ENCODE assay signal across 16 mouse cellular contexts in genomic region chr8:126256585-126257391, GRCm38 (mm10). TPM values are rescaled to one million over a fixed set of nuclear protein-coding genes. Genes with fewer than 3 reads are reported as not detected.
A peak's percentile ranks its signal among the peaks of the same experiment; 100 is the strongest.
DNase-seq lines count a peak whose midpoint lies in the region; ATAC-seq lines count a peak whose summit lies in the region.
"Had no signal": no experiment of that assay in that cellular context is flagged by ENCODE, and none has a peak within 500 bp of the region (broad histone marks: within the 10 kb centered on the region; RNA-seq: fewer than 3 reads in every experiment).

No protein-coding gene starts in this region.

- no peak overlapping the region for H3K4me3 ChIP-seq in embryonic facial prominence, embryonic 14.5 days (ENCODE audit: low read depth, low read length)
- H3K4me3 ChIP-seq in embryonic facial prominence, embryonic 10.5 days = no peak overlapping the region
- no peak overlapping the region for H3K4me3 ChIP-seq in midbrain, embryonic 10.5 days
- H3K4me3 ChIP-seq in midbrain, embryonic 16.5 days (ENCODE audit: low read depth, low read length) = no peak overlapping the region
- H3K4me3 ChIP-seq in hindbrain, embryonic 14.5 days (replicated peaks; ENCODE audit: low read length) = no peak overlapping the region
- H3K4me3 ChIP-seq: limb, embryonic 12.5 days; megakaryocyte, embryonic 14.5 days; neural tube, embryonic 13.5 days had no signal

- H3K27ac ChIP-seq in embryonic facial prominence, embryonic 14.5 days (replicated peaks; ENCODE audit: low read depth, low read length) = no peak overlapping the region
- no peak overlapping the region for H3K27ac ChIP-seq in embryonic facial prominence, embryonic 10.5 days (replicated peaks)
- no peak overlapping the region for H3K27ac ChIP-seq in midbrain, embryonic 10.5 days (replicated peaks)
- H3K27ac ChIP-seq in midbrain, embryonic 16.5 days (ENCODE audit: low read length) = no peak overlapping the region
- no peak overlapping the region for H3K27ac ChIP-seq in hindbrain, embryonic 14.5 days
- H3K27ac ChIP-seq: limb, embryonic 12.5 days; neural tube, embryonic 13.5 days had no signal

- no peak overlapping the region for H3K4me2 ChIP-seq in embryonic facial prominence, embryonic 14.5 days (ENCODE audit: low read depth, low read length)
- no peak overlapping the region for H3K4me2 ChIP-seq in midbrain, embryonic 16.5 days (ENCODE audit: low read length)
- H3K4me2 ChIP-seq in hindbrain, embryonic 14.5 days (replicated peaks) = no peak overlapping the region
- H3K4me2 ChIP-seq: limb, embryonic 12.5 days; neural tube, embryonic 13.5 days had no signal

- no peak; the same call in 1 of the 2 replicates for ATAC-seq in embryonic facial prominence, embryonic 14.5 days (ENCODE audit: low read depth)
- ATAC-seq in midbrain, embryonic 16.5 days = no peak
- ATAC-seq in hindbrain, embryonic 14.5 days (ENCODE audit: low FRiP score) = no peak
- ATAC-seq: activated CD4-positive, CD25-positive, alpha-beta regulatory T cell, adult 4 months; intestine, embryonic 16.5 days had no signal

- no peak overlapping the region for H3K9ac ChIP-seq in embryonic facial prominence, embryonic 14.5 days (ENCODE audit: low read depth, low read length)
- no peak overlapping the region for H3K9ac ChIP-seq in midbrain, embryonic 16.5 days (ENCODE audit: low read depth, low read length)
- no peak overlapping the region for H3K9ac ChIP-seq in hindbrain, embryonic 14.5 days
- H3K9ac ChIP-seq: limb, embryonic 12.5 days; neural tube, embryonic 13.5 days had no signal

- DNase-seq in embryonic facial prominence, embryonic 14.5 days (ENCODE audit: low spot score) = peak; percentile 50
- no peak for DNase-seq in embryonic facial prominence, embryonic 10.5 days (ENCODE audit: low spot score)
- peak; percentile 44 for DNase-seq in midbrain, embryonic 10.5 days (ENCODE audit: low spot score)
- DNase-seq in hindbrain, embryonic 14.5 days (ENCODE audit: low spot score) = peak; percentile 74
- no peak for DNase-seq in ovary, postnatal 10 days (ENCODE audit: low spot score)
- no peak for DNase-seq in testis, postnatal 10 days (ENCODE audit: low spot score)
- DNase-seq in adrenal gland, postnatal 36 days = no peak
- DNase-seq: lung, adult 18-20 months had no signal

- H3K4me1 ChIP-seq in embryonic facial prominence, embryonic 14.5 days (ENCODE audit: control insufficient read depth, insufficient read depth, low read length) = no peaks in the 10 kb centered on the region
- 0 out of 2 replicates have a peak, but pooled peaks cover 6% of the 10 kb centered on the region for H3K4me1 ChIP-seq in embryonic facial prominence, embryonic 10.5 days
- H3K4me1 ChIP-seq in midbrain, embryonic 10.5 days = peaks cover 33% of the 10 kb centered on the region
- peaks cover 9% of the 10 kb centered on the region for H3K4me1 ChIP-seq in midbrain, embryonic 16.5 days (ENCODE audit: control insufficient read depth, insufficient read depth, low read length)
- H3K4me1 ChIP-seq in hindbrain, embryonic 14.5 days (replicated peaks; ENCODE audit: control insufficient read depth, insufficient read depth, low read length) = peaks cover 6% of the 10 kb centered on the region; the same call in 1 of the 2 replicates

- no peaks in the 10 kb centered on the region for H3K36me3 ChIP-seq in embryonic facial prominence, embryonic 14.5 days (ENCODE audit: control insufficient read depth, insufficient read depth, low read length)
- no peaks in the 10 kb centered on the region for H3K36me3 ChIP-seq in embryonic facial prominence, embryonic 10.5 days (replicated peaks)
- H3K36me3 ChIP-seq in midbrain, embryonic 10.5 days = no peaks in the 10 kb centered on the region
- no peaks in the 10 kb centered on the region for H3K36me3 ChIP-seq in midbrain, embryonic 16.5 days (ENCODE audit: control insufficient read depth, insufficient read depth, low read length)
- H3K36me3 ChIP-seq in hindbrain, embryonic 14.5 days (replicated peaks; ENCODE audit: control insufficient read depth, insufficient read depth) = no peaks in the 10 kb centered on the region
- H3K36me3 ChIP-seq: G1E; limb, embryonic 12.5 days; neural tube, embryonic 13.5 days had no signal

- 43% methylated on average over 9 of the region's 9 CpGs for WGBS in embryonic facial prominence, embryonic 14.5 days
- WGBS in embryonic facial prominence, embryonic 10.5 days = 44% methylated on average over 9 of the region's 9 CpGs
- WGBS in midbrain, embryonic 10.5 days = 22% methylated on average over 9 of the region's 9 CpGs
- WGBS in midbrain, embryonic 16.5 days = 6% methylated on average over 9 of the region's 9 CpGs
- WGBS in hindbrain, embryonic 14.5 days = 21% methylated on average over 9 of the region's 9 CpGs

- no peaks in the 10 kb centered on the region for H3K9me3 ChIP-seq in embryonic facial prominence, embryonic 14.5 days (ENCODE audit: control insufficient read depth, low read length)
- H3K9me3 ChIP-seq in embryonic facial prominence, embryonic 10.5 days = no peaks in the 10 kb centered on the region
- no peaks in the 10 kb centered on the region for H3K9me3 ChIP-seq in midbrain, embryonic 10.5 days (replicated peaks)
- no peaks in the 10 kb centered on the region for H3K9me3 ChIP-seq in midbrain, embryonic 16.5 days (replicated peaks; ENCODE audit: control insufficient read depth, low read length, poor library complexity, severe bottlenecking)
- no peaks in the 10 kb centered on the region for H3K9me3 ChIP-seq in hindbrain, embryonic 14.5 days (ENCODE audit: control insufficient read depth, low read length)
- H3K9me3 ChIP-seq: limb, embryonic 12.5 days; megakaryocyte, embryonic 14.5 days; neural tube, embryonic 13.5 days had no signal

- peaks cover 20% of the 10 kb centered on the region for H3K27me3 ChIP-seq in embryonic facial prominence, embryonic 14.5 days (replicated peaks; ENCODE audit: control insufficient read depth, insufficient read depth, low read length)
- peaks cover 43% of the 10 kb centered on the region for H3K27me3 ChIP-seq in embryonic facial prominence, embryonic 10.5 days (replicated peaks; ENCODE audit: low read depth, poor library complexity, severe bottlenecking)
- H3K27me3 ChIP-seq in midbrain, embryonic 10.5 days (ENCODE audit: low read depth, poor library complexity, severe bottlenecking) = peaks cover 99% of the 10 kb centered on the region
- peaks cover 12% of the 10 kb centered on the region; the same call in 1 of the 2 replicates for H3K27me3 ChIP-seq in midbrain, embryonic 16.5 days (ENCODE audit: control insufficient read depth, insufficient read depth, low read depth, low read length)
- peaks cover 12% of the 10 kb centered on the region; the same call in 1 of the 2 replicates for H3K27me3 ChIP-seq in hindbrain, embryonic 14.5 days (ENCODE audit: control insufficient read depth, insufficient read depth, low read length)

RNA-seq across cellular contexts. Expression of gene Slc35f3, which starts 41.6 kb away (rescaled TPM):
- polyA plus RNA-seq in embryonic facial prominence, embryonic 14.5 days (2014; fragmentation: Nextera tagmentation; extraction: Ambion mirVana) = 1.2 TPM in 2 replicates
- 0.23 TPM in 1 of 2 replicates, not detected in the other for polyA plus RNA-seq in embryonic facial prominence, embryonic 10.5 days (2016; fragmentation: Nextera tagmentation; extraction: Ambion mirVana)
- 0.11 and 0.15 TPM in 2 replicates for polyA plus RNA-seq in midbrain, embryonic 10.5 days (2016; fragmentation: Nextera tagmentation; extraction: Ambion mirVana)
- polyA plus RNA-seq in midbrain, embryonic 16.5 days (2015; fragmentation: Nextera tagmentation; extraction: Ambion mirVana) = 2.0 and 2.5 TPM in 2 replicates
- 3.4 and 3.6 TPM in 2 replicates for polyA plus RNA-seq in hindbrain, embryonic 14.5 days (2014; fragmentation: Nextera tagmentation; extraction: Ambion mirVana)
- total RNA-seq in adrenal gland, postnatal 36 days (2021) = 1 to 10 TPM in 1 of 2 experiments, under 1 TPM in 1; 0.20 to 2.8 TPM
- total RNA-seq: G1E; heart, postnatal 10 days had no signal
- polyA plus RNA-seq: activated CD4-positive, CD25-positive, alpha-beta regulatory T cell, adult 4 months; G1E had no signal

Comparison
In these comparisons a context has a peak if more than half of its experiments do, and no peak if none do; other contexts are left out.
1. DNase-seq: peak in embryonic facial prominence, embryonic 14.5 days (single experiment), midbrain, embryonic 10.5 days (single experiment) and hindbrain, embryonic 14.5 days (single experiment); none in embryonic facial prominence, embryonic 10.5 days (single experiment), ovary, postnatal 10 days (single experiment), testis, postnatal 10 days (single experiment) and adrenal gland, postnatal 36 days (0 of 2).